Mouse (Mus musculus): Measurements from ENCODE around the gene Stx1a. TPM values are rescaled to one million over a fixed set of nuclear protein-coding genes. Genes with fewer than 3 reads are reported as not detected.
A peak's percentile ranks its signal among the peaks of the same experiment; 100 is the strongest.

Gene Stx1a
- polyA plus RNA-seq, 1 experiment = 362 TPM

DNA sequence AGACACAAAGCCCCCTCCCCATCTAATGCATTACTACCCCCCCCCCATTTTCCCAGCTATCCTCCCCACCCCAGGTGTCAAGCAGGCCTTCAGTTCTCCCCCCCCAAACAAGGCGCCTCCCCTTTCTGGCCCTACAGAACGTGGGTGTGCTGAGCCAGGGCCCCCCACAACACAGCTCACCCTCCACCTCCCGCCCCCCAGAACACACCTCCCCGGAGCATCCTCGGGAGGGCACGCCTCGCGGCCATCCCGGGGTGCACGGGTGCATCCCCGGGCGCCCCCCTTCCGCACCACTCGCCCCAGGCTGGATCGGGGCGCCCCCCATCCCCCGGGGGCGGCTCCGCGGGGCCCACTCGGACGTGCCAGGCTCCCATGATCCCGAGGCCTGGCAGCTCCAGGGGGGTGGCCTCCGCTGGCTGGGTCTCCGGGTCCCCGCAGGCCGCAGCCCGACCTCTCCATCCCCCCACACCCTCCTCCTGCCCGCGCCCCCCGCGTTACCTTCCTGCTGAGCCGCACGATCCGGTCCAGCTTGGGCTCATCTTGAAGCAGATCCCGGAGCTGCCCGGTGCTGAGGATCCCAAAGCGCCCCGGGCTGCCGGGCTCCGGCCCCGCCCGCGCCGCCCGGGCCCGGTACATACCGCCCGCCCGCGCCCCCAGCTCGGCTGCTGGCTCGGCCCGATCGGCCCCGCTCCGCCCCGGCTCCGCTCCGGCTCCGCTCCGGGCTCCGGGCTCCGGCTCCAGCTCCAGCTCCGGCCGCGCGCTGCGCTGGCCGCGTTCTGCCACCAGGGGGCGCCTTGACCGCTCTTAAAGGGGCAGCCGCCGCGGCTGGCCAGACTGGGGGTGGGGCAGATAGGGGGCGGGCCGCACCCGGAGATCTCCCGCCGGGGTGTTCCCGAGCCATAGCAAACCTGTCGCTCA, 54.5 kb downstream of the Stx1a start, which contains the start of gene Vps37d:
Vps37d (minus strand) TSS at position 703 of the 918 bp plus-strand sequence.
- peak; percentile 69 to 97 for DNase-seq (ENCODE audit: extremely low spot score in 1 of 2, low spot score in 1 of 2)

DNA sequence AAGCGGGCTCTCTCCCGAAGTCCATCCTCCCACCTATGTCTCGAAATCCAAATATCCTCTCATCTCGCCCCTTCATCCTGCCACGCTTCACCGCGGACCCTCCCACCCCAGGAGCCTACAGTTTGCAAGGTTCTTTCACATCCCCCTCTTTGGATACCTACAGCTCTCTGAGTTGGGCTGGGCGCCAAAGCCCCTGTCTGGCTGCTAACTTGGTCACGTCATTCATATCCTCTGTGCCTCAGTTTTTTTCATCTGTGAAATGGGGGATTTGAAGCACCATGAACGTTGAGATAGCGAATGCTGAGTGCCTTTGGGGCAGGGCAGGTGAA, 55.2 kb downstream of the Stx1a start:
- DNase-seq (ENCODE audit: extremely low spot score in 1 of 2, low spot score in 1 of 2) = no peak

DNA sequence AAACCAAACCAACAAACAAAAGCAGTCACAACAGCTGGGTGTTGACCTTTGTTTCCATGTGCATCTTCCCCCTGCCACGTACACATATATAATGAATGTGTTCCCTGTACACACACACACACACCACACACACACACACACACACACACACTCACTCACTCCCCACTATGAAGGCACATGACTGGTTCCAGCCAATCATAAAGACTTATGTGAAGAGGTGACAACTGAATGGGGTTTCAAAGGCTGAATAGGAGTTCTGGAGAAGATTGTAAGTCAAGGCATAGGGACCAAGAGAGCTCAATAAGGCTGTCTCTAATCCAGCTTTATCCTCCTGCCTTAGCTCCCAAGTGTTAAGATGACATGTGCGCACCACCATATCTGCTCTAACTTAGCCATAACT, 56.3 kb downstream of the Stx1a start:
- DNase-seq (ENCODE audit: extremely low spot score in 1 of 2, low spot score in 1 of 2) = no peak

DNA sequence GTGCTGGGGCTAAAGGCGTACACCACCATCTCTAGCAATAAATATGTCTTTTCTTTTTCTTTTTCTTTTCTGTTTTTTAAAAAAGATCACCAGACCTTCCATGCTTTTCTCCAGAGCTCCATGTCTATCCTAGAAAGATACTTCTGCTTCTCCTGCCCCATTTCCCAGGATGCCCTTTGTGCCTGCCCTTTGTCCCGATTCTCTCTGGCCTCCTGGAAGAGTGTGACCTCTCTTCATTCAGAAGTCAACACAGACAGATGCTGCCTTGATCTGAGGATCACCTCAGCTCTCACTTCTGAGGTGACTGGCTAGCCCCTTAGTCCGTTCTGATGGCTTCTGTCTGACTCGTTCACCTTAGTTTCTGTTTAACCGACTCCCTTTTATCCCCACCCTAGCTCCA, 57.3 kb downstream of the Stx1a start:
- no peak for DNase-seq (ENCODE audit: extremely low spot score in 1 of 2, low spot score in 1 of 2)

DNA sequence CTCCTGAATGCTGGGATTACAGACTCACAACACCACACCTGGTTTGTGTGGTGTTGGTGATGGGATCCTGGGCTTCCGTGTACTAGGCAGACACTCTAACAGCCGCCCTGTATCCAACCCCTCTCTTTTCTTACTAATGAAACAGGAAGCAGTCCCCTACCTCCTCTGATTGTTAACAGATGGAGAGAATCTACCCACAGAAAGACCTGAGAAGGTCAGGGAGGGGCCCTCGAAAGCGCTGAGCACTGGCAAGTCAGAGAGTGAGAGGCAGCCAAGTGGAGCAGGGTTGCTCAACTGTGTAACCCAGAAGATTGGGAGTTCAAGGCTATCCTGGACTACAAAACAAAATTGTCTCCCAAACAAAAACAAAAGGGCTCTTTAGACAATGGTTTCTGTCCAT, 63.6 kb downstream of the Stx1a start:
- no peak for DNase-seq (ENCODE audit: extremely low spot score in 1 of 2, low spot score in 1 of 2)

DNA sequence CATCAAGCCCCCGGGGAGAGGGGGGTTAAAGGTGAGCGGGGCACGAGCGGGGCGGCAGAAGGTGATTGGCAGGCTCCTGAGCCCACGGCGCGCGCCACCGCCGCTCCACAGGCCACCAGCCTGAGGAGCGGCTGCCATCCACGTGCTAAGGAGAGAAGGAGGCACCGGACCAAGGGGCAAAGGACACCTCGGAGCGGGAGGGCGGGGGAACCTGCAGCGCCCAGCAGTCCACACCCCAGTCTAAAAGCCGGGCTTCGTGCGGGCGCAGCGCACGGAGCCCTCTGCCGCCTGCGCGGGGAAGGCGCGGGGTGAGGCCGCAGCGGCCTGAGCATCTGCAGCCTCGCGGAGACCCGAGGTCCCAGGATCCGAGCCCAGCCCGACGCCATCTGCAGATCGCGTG, 66.4 kb downstream of the Stx1a start, which contains the start of gene Mlxipl:
Mlxipl (plus strand) TSS at position 238 of the 400 bp plus-strand sequence.
- no peak for DNase-seq (ENCODE audit: extremely low spot score in 1 of 2, low spot score in 1 of 2)

Other genes with a start within 250 kb of the Stx1a start
- gene Tmem270, start 116.7 kb upstream of the Stx1a start, polyA plus RNA-seq (2012; rRNA removed) = not detected in 2 replicates
- not detected in 2 replicates for gene Cldn13, start 108.0 kb upstream of the Stx1a start, polyA plus RNA-seq (2012; rRNA removed)
- gene Mettl27, start 91.1 kb upstream of the Stx1a start, polyA plus RNA-seq (2012; rRNA removed) = 14.0 and 14.9 TPM in 2 replicates
- gene Cldn4, start 76.5 kb upstream of the Stx1a start, polyA plus RNA-seq (2012; rRNA removed) = 0.08 and 0.32 TPM in 2 replicates
- 0.34 and 1.1 TPM in 2 replicates for gene Cldn3, start 37.3 kb upstream of the Stx1a start, polyA plus RNA-seq (2012; rRNA removed)
- 68.4 and 80.5 TPM in 2 replicates for gene Abhd11, start 14.3 kb upstream of the Stx1a start, polyA plus RNA-seq (2012; rRNA removed)
- gene Dnajc30, start 40.7 kb downstream of the Stx1a start, polyA plus RNA-seq (2012; rRNA removed) = 49.4 and 55.7 TPM in 2 replicates
- gene Bud23, start 41.5 kb downstream of the Stx1a start, polyA plus RNA-seq (2012; rRNA removed) = 75.7 and 79.1 TPM in 2 replicates
- 25.7 and 28.9 TPM in 2 replicates for gene Vps37d, start 54.8 kb downstream of the Stx1a start, polyA plus RNA-seq (2012; rRNA removed)
- 4.6 and 6.0 TPM in 2 replicates for gene Mlxipl, start 66.4 kb downstream of the Stx1a start, polyA plus RNA-seq (2012; rRNA removed)
- 9.5 and 10.7 TPM in 2 replicates for gene Tbl2, start 126.2 kb downstream of the Stx1a start, polyA plus RNA-seq (2012; rRNA removed)
- gene Bcl7b, start 144.8 kb downstream of the Stx1a start, polyA plus RNA-seq (2012; rRNA removed) = 42.2 TPM in 2 replicates
- gene Baz1b, start 163.8 kb downstream of the Stx1a start, polyA plus RNA-seq (2012; rRNA removed) = 62.8 and 64.8 TPM in 2 replicates
- gene Fzd9, start 227.7 kb downstream of the Stx1a start, polyA plus RNA-seq (2012; rRNA removed) = 5.4 and 5.5 TPM in 2 replicates